Mouse (Mus musculus) hindbrain, embryonic 12.5 days (tissue): ENCODE measurements around the gene Ldhd. TPM values are rescaled to one million over a fixed set of nuclear protein-coding genes. Genes with fewer than 3 reads are reported as not detected.

Experiments used
- ATAC-seq: fragments of 200-750 bp; cut with Nextera tagmentation; 2 replicates; pipeline ENCODE4 v1.8.0; 2017; ENCODE audit warnings: moderate TSS enrichment; ENCODE audit not compliant: low FRiP score
- H3K27ac ChIP-seq: fragments of 300-500 bp; sonication (generic); 2 replicates; pipeline ENCODE4 v1.5.1; 2016; ENCODE audit warnings: mild to moderate bottlenecking
- H3K27me3 ChIP-seq: fragments of 300-500 bp; sonication (generic); 2 replicates; pipeline ENCODE4 v1.6.1; 2016; ENCODE audit warnings: mild to moderate bottlenecking
- H3K36me3 ChIP-seq: fragments of 300-500 bp; sonication (generic); 2 replicates; pipeline ENCODE4 v1.6.1; 2016; ENCODE audit warnings: mild to moderate bottlenecking
- H3K4me1 ChIP-seq: fragments of 300-500 bp; sonication (generic); 2 replicates; pipeline ENCODE4 v1.6.1; 2016
- H3K4me2 ChIP-seq: fragments of 300-500 bp; sonication (generic); replicated peaks from 2 replicates; pipeline ENCODE4 v1.6.1; 2016; ENCODE audit warnings: mild to moderate bottlenecking
- H3K4me3 ChIP-seq: fragments of 300-500 bp; sonication (generic); 2 replicates; pipeline ENCODE4 v1.5.1; 2016; ENCODE audit warnings: mild to moderate bottlenecking
- H3K9ac ChIP-seq: fragments of 300-500 bp; sonication (generic); 2 replicates; pipeline ENCODE4 v1.6.1; 2016; ENCODE audit warnings: mild to moderate bottlenecking, moderate library complexity
- H3K9me3 ChIP-seq: fragments of 300-500 bp; sonication (generic); replicated peaks from 2 replicates; pipeline ENCODE4 v1.6.1; 2016; ENCODE audit warnings: mild to moderate bottlenecking
- WGBS: fragments of 180-500 bp; shearing (Covaris S2); methylation state at CpG from one replicate; pipeline ENCODE4 v1.1.7; 2016; 5-methylcytosine and 5-hydroxymethylcytosine counted together
- polyA plus RNA-seq: library from polyadenylated mRNA; unstranded; fragments of >200 nt; fragmentation: Nextera tagmentation; extraction: Ambion mirVana; gene quantifications from 2 replicates; pipeline ENCODE4 v1.2.1, GENCODE M21; 2016

Ldhd gene
- polyA plus RNA-seq, 1 experiment from 2014 or later: 0.50 TPM

GRCm38 (mm10) chr8:111588336-111588735, 41.8 kb downstream of the Ldhd start:
- Histone ChIP-seq H3K4me2 (no peak overlapping the region), H3K9ac (no peak overlapping the region), H3K4me3 (no peak overlapping the region), H3K36me3 (peaks cover 7% of the 10 kb centered on the region), H3K27me3 (no peaks in the 10 kb centered on the region), H3K4me1 (peaks cover 16% of the 10 kb centered on the region), H3K27ac (no peak overlapping the region), H3K9me3 (no peaks in the 10 kb centered on the region)
- WGBS: 84% methylated on average over 2 of the region's 2 CpGs
- no peak for ATAC-seq

GRCm38 (mm10) chr8:111587545-111588094, 42.6 kb downstream of the Ldhd start:
- ATAC-seq: no peak
- Histone ChIP-seq H3K4me1 (peaks cover 10% of the 10 kb centered on the region), H3K36me3 (peaks cover 7% of the 10 kb centered on the region), H3K4me3 (no peak overlapping the region), H3K9me3 (no peaks in the 10 kb centered on the region), H3K27ac (no peak overlapping the region), H3K4me2 (no peak overlapping the region), H3K9ac (no peak overlapping the region), H3K27me3 (no peaks in the 10 kb centered on the region)
- WGBS: 96% methylated on average over 1 of the region's 1 CpGs

- Histone ChIP-seq H3K4me2 (no peak overlapping the region), H3K27me3 (no peaks in the 10 kb centered on the region), H3K27ac (no peak overlapping the region), H3K4me3 (no peak overlapping the region), H3K36me3 (peaks cover 7% of the 10 kb centered on the region), H3K9me3 (no peaks in the 10 kb centered on the region), H3K4me1 (no peaks in the 10 kb centered on the region), H3K9ac (no peak overlapping the region)
- WGBS: 89% methylated on average over 3 of the region's 3 CpGs
- ATAC-seq: no peak
Observed at GRCm38 (mm10) chr8:111584946-111585345, 45.2 kb downstream of the Ldhd start.

DNA sequence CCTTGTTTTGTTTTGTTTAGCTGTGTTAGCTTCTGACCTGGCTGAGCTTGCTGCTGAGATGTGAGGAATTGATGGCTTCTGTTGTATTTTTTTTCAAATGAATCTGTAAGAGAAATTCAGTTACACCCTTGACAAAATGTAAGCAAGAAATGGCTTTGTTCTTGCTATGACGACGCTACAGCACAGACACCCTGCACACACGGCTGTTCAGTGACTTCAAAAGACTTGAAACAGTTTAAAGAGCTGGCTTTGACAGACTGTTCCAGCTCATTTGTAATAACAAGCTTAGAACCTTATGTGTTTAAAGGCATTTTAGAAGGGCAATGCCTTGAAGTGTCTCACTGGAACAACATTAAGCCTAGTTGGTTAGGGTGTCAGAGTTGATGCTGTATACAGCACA, 47.8 kb downstream of the Ldhd start:
- Histone ChIP-seq H3K9ac (no peak overlapping the region), H3K36me3 (peaks cover 7% of the 10 kb centered on the region), H3K9me3 (no peaks in the 10 kb centered on the region), H3K4me3 (no peak overlapping the region), H3K4me2 (no peak overlapping the region), H3K27ac (no peak overlapping the region), H3K27me3 (no peaks in the 10 kb centered on the region), H3K4me1 (peaks cover 8% of the 10 kb centered on the region; the same call in 1 of the 2 replicates)
- ATAC-seq: no peak
- 76% methylated on average over 3 of the region's 3 CpGs for WGBS

DNA sequence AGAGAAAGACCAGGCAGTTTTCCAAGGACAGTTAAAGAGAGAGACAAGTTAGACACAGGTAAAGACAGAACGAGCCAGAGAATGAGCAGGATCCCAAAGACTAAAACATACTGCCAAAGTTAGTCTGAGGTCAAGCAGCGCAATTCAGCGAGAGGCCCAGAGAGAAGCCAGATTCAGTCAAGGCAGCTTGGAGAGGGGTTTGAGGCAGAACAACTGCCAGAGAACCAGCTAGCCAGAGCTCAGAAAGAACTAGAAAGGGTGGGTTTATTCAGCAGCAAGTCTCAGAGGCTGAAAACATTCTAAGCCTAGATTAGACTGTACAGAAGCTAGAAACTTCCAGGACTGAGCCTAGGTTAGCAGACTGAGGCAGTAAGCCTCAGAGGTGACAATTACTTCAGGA, 49.9 kb downstream of the Ldhd start:
- Histone ChIP-seq H3K27ac (no peak overlapping the region), H3K9ac (no peak overlapping the region), H3K4me3 (no peak overlapping the region), H3K4me2 (no peak overlapping the region), H3K27me3 (no peaks in the 10 kb centered on the region), H3K9me3 (no peaks in the 10 kb centered on the region), H3K36me3 (peaks cover 7% of the 10 kb centered on the region), H3K4me1 (peaks cover 8% of the 10 kb centered on the region)
- WGBS: 91% methylated on average over 3 of the region's 3 CpGs
- ATAC-seq: no peak

DNA sequence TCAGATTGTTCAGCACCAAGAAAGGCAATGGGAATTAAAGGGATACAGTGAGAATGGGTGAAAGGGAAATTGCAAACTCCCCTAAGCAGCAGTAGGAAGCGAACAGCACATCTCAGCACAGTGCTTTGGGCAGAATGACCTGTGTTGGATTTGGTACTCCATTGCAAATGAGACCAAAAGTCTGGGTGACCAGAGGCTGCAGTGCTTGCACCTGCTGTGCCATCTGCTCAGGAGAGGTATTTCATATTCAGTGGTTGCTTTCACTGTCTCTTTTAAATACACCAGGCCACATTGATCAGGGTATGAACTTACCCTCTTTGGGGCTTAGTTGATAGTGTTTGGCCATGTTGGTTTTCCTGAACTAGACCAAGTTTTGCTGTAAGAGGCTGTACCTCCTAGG, 50.9 kb downstream of the Ldhd start:
- Histone ChIP-seq H3K36me3 (peaks cover 6% of the 10 kb centered on the region), H3K4me2 (no peak overlapping the region), H3K4me1 (peaks cover 8% of the 10 kb centered on the region), H3K4me3 (no peak overlapping the region), H3K9ac (no peak overlapping the region), H3K27me3 (no peaks in the 10 kb centered on the region), H3K9me3 (no peaks in the 10 kb centered on the region), H3K27ac (no peak overlapping the region)
- WGBS: 94% methylated on average over 1 of the region's 1 CpGs
- ATAC-seq: no peak

GRCm38 (mm10) chr8:111577880-111578533, 52.2 kb downstream of the Ldhd start:
- Histone ChIP-seq H3K27me3 (no peaks in the 10 kb centered on the region), H3K4me3 (no peak overlapping the region), H3K9me3 (no peaks in the 10 kb centered on the region), H3K4me2 (no peak overlapping the region), H3K9ac (no peak overlapping the region), H3K27ac (no peak overlapping the region), H3K4me1 (peaks cover 16% of the 10 kb centered on the region), H3K36me3 (no peaks in the 10 kb centered on the region)
- WGBS: 96% methylated on average over 9 of the region's 9 CpGs
- ATAC-seq: no peak

DNA sequence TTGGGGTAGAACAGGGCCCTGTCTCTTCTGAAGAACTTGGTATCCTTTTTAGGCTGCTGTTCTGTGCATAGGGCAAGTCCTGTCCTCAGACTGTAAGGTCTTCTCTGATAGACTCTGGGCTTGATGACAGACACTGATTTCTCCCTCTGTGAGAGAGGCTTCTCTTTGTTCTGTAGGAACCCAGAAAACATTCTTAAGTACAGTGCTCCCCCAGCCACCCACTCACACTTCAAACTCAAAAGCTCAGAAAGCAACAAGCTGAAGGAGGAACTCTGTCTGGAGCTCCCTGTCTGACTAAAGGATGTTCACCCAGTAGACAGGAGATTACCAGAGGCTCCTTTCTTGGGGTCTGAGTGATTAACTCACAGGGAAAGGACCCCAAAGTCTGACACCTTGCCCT, 53.7 kb downstream of the Ldhd start:
- H3K9ac ChIP-seq: no peak overlapping the region
- no peak overlapping the region; the same call in 1 of the 2 replicates for H3K27ac ChIP-seq
- H3K27me3 ChIP-seq: no peaks in the 10 kb centered on the region
- H3K36me3 ChIP-seq: no peaks in the 10 kb centered on the region
- H3K4me3 ChIP-seq: no peak overlapping the region
- ATAC-seq: no peak
- no peak overlapping the region for H3K4me2 ChIP-seq
- peaks cover 31% of the 10 kb centered on the region for H3K4me1 ChIP-seq
- H3K9me3 ChIP-seq: no peaks in the 10 kb centered on the region

DNA sequence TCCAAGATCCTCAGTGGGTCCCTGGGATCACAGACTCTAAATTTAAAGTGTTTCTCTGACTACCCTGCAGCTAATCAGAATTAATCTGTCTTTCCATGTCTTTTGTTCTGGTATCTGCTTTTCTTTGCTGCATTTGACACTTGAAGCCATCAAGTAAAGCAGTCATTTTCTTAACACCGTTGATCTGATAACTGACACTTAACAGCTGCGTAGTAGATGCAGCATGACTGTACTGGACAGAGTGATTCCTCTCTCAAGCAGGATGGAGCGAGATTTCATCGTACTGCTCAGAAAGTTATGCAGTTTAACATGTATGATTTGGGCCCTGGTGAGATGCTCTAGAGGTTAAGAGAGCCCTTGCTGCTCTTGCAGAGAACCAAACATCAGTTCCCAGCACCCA, 54.7 kb downstream of the Ldhd start:
- WGBS: 91% methylated on average over 4 of the region's 4 CpGs
- ATAC-seq: no peak

GRCm38 (mm10) chr8:111574016-111574415, 56.2 kb downstream of the Ldhd start:
- Histone ChIP-seq H3K4me2 (no peak overlapping the region), H3K4me3 (no peak overlapping the region), H3K27ac (no peak overlapping the region), H3K4me1 (peaks cover 35% of the 10 kb centered on the region), H3K9ac (no peak overlapping the region), H3K9me3 (no peaks in the 10 kb centered on the region), H3K27me3 (no peaks in the 10 kb centered on the region), H3K36me3 (no peaks in the 10 kb centered on the region)
- no peak for ATAC-seq
- 74% methylated on average over 2 of the region's 2 CpGs for WGBS

More for the DNA sequence above, 54.7 kb downstream of the Ldhd start:
- no peaks in the 10 kb centered on the region for H3K36me3 ChIP-seq
- no peak overlapping the region for H3K9ac ChIP-seq
- no peak overlapping the region for H3K27ac ChIP-seq
- no peak overlapping the region for H3K4me3 ChIP-seq
- H3K4me2 ChIP-seq: no peak overlapping the region
- H3K9me3 ChIP-seq: no peaks in the 10 kb centered on the region
- H3K4me1 ChIP-seq: peaks cover 32% of the 10 kb centered on the region
- H3K27me3 ChIP-seq: no peaks in the 10 kb centered on the region

Other genes starting within 250 kb of the Ldhd start
- gene Fa2h, start 236.6 kb downstream of the Ldhd start, polyA plus RNA-seq: 0.12 TPM in 1 of 2 replicates, not detected in the other
- 7.2 and 7.7 TPM in 2 replicates for gene Wdr59, start 108.3 kb downstream of the Ldhd start, polyA plus RNA-seq
- 104 TPM in 2 replicates for gene Znrf1, start 94.3 kb downstream of the Ldhd start, polyA plus RNA-seq
- 24.8 and 26.2 TPM in 2 replicates for gene Zfp1, start 13.0 kb upstream of the Ldhd start, polyA plus RNA-seq
- gene Ctrb1, start 60.6 kb upstream of the Ldhd start, polyA plus RNA-seq: not detected in 2 replicates
- gene Bcar1, start 113.4 kb upstream of the Ldhd start, polyA plus RNA-seq: 50.7 and 56.5 TPM in 2 replicates
- gene Cfdp1, start 223.9 kb upstream of the Ldhd start, polyA plus RNA-seq: 192 and 212 TPM in 2 replicates
- 7.5 and 8.5 TPM in 2 replicates for gene Tmem170, start 246.4 kb upstream of the Ldhd start, polyA plus RNA-seq